Mouse (Mus musculus) liver, embryonic 14.5 days (tissue): ENCODE measurements around the gene Chn2.

Experiments used
- CTCF ChIP-seq: IDR thresholded peaks from 2 replicates; pipeline ENCODE4 v1.5.1; 2016; ENCODE audit warnings: antibody characterized with exemption, low read depth, control low read depth
- EP300 ChIP-seq: IDR thresholded peaks from 2 replicates; pipeline ENCODE4 v1.6.1; 2016; ENCODE audit warnings: antibody characterized with exemption, low read depth

GRCm38 (mm10) chr6:54063878-54064277 lies 24.5 kb downstream of the Chn2 start:
- TF ChIP-seq CTCF (no peak), EP300 (no peak)
